Mouse (Mus musculus) thymus, postnatal 4 days (tissue): ENCODE data around the gene Sbk1.
A peak's percentile ranks its signal among the peaks of the same experiment; 100 is the strongest.
"Not testable (repeated sequence)": the region's sequence is repeated elsewhere in the genome, so short reads cannot be mapped to it uniquely, and the experiment has no call there.

Experiments used
- DNase-seq: peaks from one replicate; pipeline ENCODE4 v3.0.0; 2021

Sbk1 gene

GRCm38 (mm10) chr7:126265949-126266348 is 6.5 kb upstream of the Sbk1 start:
- no peak for DNase-seq

- DNase-seq, result no peak
Observed at GRCm38 (mm10) chr7:126266372-126266870, 6.0 kb upstream of the Sbk1 start.

GRCm38 (mm10) chr7:126267606-126268005 is 4.8 kb upstream of the Sbk1 start:
- DNase-seq, result no peak

GRCm38 (mm10) chr7:126272770-126273311 is 422 bp downstream of the Sbk1 start:
- DNase-seq, result peak; percentile 66

- DNase-seq, result peak; percentile 70
Observed at GRCm38 (mm10) chr7:126273351-126274042, 1.1 kb downstream of the Sbk1 start.

GRCm38 (mm10) chr7:126274137-126274536 is 1.7 kb downstream of the Sbk1 start:
- no peak for DNase-seq

GRCm38 (mm10) chr7:126274626-126275025 is 2.2 kb downstream of the Sbk1 start:
- no peak for DNase-seq

- DNase-seq, result no peak
Observed at GRCm38 (mm10) chr7:126275711-126276110, 3.3 kb downstream of the Sbk1 start.

- no peak for DNase-seq
Observed at GRCm38 (mm10) chr7:126276297-126276696, 3.9 kb downstream of the Sbk1 start.

- DNase-seq, result no peak
Observed at GRCm38 (mm10) chr7:126277536-126278295, 5.3 kb downstream of the Sbk1 start.

- DNase-seq, result no peak
Observed at GRCm38 (mm10) chr7:126278799-126279198, 6.4 kb downstream of the Sbk1 start.

GRCm38 (mm10) chr7:126279774-126280482 is 7.5 kb downstream of the Sbk1 start:
- DNase-seq, result no peak

- DNase-seq, result peak; percentile 46
Observed at GRCm38 (mm10) chr7:126280696-126281095, 8.3 kb downstream of the Sbk1 start.

- no peak for DNase-seq
Observed at GRCm38 (mm10) chr7:126281876-126282682, 9.7 kb downstream of the Sbk1 start.

- DNase-seq, result not testable (repeated sequence)
Observed at GRCm38 (mm10) chr7:126282683-126282990, 10.2 kb downstream of the Sbk1 start.

- DNase-seq, result no peak
Observed at GRCm38 (mm10) chr7:126284021-126284420, 11.6 kb downstream of the Sbk1 start.

- peak; percentile 28 for DNase-seq
Observed at GRCm38 (mm10) chr7:126284441-126284840, 12.0 kb downstream of the Sbk1 start.

GRCm38 (mm10) chr7:126284865-126285264 is 12.4 kb downstream of the Sbk1 start:
- peak; percentile 77 for DNase-seq

- DNase-seq, result peak; percentile 82
Observed at GRCm38 (mm10) chr7:126285293-126286211, 13.1 kb downstream of the Sbk1 start.

GRCm38 (mm10) chr7:126286311-126286710 is 13.9 kb downstream of the Sbk1 start:
- DNase-seq, result peak; percentile 42

- no peak for DNase-seq
Observed at GRCm38 (mm10) chr7:126287493-126288103, 15.2 kb downstream of the Sbk1 start.
